Mouse (Mus musculus) ovary, postnatal 14 days (tissue): ENCODE data around the gene Gfm1.

Experiments
- DNase-seq: peaks from one replicate; pipeline ENCODE4 v3.0.0; 2022; ENCODE audit warnings: low spot score

The Gfm1 gene

DNA sequence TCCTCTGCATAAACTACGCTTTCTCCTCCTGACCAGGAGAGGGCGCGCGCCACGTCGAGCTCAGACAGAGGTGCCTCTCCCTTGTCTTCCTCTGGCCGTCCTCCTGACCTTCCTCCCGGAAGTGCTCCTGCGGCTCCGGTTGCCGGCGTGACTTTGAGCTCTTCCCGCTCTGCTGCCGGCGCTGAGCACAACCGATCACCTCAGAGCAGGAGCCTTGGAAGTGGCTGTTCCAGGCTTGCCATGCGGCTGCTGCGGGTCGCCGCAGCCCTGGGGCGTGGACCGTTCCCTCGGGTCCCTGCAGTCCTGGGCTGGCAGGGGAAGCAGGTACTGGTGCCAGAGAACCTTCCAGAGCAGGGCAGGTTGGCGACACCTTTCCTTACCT, at the start of gene Gfm1:
Gene Gfm1 (plus strand): TSS at position 98 of the 382 bp plus-strand sequence.
- peak; percentile 83 for DNase-seq

DNA sequence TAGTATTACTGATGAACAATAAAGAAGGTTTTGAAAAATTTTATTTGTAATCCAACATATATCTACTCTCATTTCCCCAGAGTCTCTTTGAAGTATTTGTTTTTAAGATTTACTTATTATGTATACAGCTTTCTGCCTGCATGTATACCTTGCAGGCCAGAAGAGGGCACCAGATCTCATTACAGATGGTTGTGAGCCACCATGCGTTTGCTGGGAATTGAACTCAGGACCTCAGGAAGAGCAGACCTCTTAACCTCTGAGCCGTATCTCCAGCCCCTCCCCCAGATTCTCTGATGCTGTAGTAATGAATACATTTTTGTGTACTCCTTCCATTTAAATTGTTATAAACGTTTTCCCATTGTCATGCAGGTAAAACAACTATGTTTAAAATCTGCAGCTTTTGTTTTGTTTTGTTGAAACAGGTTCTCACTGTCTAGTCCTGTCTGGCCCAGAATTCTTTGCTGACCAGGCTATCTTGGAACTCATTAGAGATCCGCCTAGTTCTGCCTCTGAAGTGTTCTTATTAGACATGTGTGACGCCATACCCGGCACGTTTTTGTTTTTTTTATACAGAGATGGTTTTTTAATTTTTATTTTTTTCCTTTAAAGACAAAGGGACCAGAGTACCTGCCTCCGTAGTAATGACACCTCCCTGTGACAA, 428 bp upstream of the Gfm1 start:
- no peak for DNase-seq

DNA sequence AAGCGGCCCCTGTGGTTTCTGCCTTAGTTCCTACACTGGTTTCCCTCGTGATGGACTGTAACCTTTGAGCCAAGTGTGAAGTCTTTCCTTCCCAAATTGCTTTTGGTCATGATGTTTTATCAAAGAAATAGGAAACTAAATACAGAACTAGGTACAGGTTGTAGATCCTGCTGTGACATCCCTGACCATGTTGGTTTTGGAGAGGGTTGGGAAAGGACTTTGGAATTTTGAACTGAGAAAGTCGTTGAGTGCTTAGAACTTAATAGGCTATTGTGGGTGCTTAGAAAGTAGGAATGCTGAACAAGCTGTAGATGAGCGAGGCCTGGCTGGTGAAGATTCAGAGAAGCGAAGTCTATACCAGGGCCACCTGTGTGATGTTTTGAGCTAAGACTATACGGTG, 4.1 kb downstream of the Gfm1 start:
- DNase-seq, result no peak

DNA sequence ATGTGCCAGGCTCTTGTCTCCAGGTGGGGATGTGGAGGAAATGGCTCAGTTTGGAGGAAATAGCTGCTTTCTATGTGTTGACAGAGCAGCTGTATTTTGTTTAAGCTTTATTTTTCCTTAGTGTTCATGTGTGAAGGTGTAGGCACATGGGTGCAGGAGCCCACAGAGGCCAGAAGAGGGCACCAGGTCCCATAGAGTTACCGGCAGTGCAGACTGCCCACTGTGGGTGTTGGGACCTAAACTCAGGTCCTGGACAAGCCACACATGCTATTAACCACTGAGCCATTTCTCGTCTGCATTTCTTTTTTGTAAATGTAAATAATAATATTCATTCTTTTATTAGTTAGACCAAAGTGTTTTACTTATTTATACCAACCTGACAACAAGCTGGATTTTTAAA, 17.2 kb downstream of the Gfm1 start:
- no peak for DNase-seq

DNA sequence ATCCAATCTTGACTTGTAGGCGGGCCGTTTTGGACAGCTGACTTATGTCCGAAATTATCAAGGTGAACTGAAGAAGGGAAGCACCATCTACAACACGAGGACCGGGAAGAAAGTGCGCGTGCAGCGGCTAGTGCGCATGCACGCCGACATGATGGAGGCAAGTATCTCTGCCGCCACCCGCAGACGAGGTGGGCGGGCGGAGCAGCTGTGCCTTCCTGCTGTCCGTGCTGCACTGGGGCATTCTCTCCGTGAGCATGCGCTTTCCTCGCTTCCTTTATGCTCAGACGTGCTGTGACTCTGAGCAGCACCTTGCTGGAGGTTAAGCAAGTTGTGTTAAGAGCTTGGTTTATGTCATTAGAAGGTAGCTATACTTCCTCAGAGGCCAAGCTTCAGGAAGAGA, 19.8 kb downstream of the Gfm1 start:
- no peak for DNase-seq

DNA sequence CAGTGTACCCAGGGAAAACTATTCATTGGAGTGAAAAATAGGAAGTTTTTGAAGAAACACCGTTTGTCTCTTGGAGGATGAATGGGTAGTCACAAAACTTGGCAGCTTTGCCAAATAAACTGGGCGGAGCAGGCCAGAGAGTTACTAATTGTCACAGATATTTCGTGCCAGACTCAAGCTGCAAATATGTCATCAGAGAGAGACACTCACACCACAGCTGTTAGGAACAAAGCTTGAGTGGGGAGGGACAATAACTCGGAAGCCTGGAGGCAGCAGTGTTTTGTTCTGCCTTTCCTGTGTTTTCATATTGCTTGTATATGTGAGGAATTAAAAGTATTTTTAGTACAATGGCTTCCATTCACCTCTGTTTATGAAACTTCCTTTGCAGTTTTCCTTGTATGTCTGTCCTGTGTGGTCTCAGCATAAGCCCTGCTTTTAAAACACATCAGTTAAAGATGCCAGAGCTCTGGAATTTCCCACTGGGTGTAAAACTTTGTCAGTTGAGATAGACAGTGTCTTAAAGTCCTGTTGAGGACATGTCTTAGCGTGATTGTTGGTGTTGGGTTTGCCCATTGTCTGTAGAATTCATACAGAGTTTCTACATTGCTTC, 20.8 kb downstream of the Gfm1 start:
- no peak for DNase-seq

DNA sequence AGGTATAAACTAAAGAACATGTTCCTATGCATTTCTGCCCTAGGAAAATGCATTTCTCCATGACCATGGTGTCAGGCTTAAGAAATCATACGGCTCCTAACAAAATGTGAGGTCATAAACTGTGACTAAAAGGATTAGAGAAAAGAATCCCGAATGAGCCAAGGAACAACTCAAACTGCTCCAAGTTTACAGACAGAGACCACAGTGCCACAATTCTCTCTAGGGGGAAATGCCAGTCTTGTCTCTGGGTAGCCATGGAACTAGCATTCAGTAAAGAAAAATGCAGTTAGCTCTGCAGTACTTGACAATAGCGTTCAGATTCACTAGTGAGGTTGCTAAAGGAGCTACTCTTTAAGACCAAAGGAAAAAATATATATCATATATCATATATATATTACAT, 30.0 kb downstream of the Gfm1 start:
- no peak for DNase-seq

DNA sequence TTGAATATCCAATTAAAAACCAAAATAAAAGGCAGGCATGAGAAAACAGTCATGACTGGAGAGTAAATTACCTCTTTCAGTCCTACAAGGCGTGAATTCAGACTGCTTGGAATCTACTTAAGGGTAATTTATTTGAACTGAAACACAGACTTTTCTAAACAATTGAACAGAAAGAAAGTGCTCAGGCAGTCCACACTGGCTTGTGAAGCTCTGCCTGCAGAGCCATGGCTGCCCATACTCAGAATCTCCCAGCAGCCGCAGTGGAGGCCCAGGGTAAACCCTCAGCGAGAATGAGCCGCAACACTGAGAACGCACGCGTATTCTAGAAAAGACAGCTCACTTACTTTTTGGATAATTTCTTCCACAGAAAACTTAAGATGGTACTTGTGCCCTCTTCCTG, 32.1 kb downstream of the Gfm1 start:
- no peak for DNase-seq

DNA sequence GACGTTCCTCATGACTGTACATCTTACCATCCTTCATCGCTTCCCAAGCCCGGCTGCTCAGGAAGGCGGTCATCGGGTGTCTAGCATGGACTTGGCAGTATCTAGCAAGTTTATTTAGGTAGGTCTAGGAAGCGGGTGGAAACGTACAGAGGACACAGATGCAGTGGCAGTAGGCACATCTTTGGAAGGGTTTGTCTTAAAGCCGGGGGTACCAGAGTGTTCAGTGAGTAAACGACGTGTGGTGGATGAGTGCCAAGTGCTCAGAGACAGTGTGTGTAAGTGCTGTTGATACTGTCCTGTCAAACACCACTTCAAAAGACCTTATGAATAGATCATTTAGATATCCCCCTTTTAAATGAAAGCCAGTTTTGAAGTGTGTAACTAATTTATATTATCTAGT, 32.7 kb downstream of the Gfm1 start:
- DNase-seq, result no peak

DNA sequence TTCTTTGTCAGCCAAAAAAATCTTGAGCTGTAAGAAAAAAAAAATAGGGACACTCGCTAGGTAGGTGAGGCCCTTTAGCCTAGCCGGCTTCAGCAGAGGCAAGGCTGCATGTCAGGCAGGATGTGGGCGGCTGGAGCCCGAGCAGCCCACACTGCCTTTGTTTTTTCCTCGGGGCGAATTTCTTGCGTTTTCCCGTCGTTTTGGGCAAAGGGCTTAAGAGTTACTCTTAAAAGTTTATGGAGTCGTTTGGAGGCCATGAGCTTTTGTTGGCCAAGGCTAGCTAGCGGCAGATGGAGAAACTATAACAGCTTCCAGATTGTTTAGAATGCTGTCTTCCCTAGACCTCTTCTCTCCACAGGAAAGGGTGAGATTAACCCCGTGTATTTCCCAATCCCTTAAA, 33.1 kb downstream of the Gfm1 start:
- no peak for DNase-seq

DNA sequence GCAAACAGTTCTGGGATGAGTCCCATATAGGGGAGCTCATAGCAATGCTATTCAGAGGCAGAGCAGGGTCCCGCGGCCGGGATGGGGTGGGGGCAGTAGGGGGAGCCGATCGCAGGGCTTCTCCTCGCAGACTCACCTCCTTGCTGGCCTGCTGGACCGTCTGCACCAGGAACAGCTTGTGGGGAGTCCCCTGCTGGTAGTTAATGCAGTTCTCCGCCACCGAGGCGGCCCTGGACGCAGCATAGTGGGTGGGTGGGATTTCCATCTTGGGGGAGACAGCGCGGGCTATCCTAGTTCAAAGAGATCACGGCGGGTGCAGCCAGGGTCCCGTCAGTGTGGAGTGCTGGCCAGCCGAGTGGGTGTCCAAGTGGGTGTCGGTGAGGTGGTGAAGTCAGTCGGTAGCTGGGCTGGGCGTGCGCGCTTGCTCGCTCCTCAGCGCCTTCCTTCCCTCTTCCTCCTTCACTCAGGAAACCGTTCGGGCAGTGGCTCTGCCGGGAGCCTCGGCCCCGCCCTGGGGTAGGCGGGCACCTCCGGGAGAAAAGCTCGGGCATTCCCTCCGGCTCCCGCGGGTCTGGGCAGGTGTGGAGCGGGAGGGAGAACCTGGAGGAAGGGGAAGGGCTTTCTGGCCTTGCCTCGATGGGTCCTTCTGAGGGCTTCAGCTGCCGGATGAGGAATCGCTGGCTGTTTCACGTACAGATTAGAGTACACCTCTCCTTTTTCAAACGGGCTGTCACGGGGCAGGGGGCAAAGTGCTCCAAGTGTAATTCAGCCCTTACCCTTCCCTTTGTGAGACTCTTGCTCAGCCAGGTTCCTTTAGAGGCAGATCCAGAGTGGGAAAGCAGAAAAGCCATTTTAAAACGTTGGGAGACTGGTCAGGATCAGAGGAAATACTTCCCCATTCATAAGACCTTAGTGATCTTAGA, 33.8 kb downstream of the Gfm1 start, which contains the start of gene Lxn:
Gene Lxn (minus strand): TSS at position 477 of the 923 bp plus-strand sequence.
- peak; percentile 42 for DNase-seq

DNA sequence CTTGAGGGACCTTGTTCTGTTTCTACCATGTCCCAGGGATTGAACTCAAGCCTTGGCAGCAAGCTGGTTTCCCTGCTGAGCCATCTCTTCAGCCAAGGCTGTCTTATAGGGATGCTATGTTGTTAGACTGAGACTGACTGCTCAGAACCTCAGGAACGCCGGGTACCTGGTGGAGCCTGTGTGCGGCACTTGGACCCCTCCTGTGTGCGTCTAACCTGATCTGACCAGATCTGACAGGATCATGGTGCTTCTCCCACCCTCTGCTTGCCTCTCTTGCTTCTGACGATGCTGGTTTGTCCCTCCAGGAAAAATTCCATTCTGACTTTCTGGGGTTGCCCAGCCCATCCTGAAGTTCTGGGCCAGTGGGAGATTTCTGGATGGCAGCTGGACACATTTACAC, 36.7 kb downstream of the Gfm1 start:
- no peak for DNase-seq

DNA sequence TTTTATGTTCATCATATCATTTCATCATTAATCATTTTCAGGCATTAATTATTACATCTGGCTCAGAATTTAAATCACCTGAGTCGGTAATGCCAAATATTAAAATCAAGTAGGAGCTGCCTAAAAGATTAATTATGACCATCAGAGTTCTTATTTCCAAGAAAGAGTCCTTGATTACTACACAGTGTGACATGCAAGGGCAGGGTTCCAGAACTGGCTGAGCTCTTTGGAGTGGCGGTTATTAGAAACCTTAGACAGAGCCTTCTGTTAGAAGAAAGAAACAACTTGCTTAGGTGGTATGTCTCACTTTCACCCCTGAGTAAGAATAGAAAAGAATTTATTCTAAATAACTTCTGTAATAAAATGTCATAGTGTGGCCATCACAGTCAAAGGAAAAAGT, 37.4 kb downstream of the Gfm1 start:
- DNase-seq, result no peak

DNA sequence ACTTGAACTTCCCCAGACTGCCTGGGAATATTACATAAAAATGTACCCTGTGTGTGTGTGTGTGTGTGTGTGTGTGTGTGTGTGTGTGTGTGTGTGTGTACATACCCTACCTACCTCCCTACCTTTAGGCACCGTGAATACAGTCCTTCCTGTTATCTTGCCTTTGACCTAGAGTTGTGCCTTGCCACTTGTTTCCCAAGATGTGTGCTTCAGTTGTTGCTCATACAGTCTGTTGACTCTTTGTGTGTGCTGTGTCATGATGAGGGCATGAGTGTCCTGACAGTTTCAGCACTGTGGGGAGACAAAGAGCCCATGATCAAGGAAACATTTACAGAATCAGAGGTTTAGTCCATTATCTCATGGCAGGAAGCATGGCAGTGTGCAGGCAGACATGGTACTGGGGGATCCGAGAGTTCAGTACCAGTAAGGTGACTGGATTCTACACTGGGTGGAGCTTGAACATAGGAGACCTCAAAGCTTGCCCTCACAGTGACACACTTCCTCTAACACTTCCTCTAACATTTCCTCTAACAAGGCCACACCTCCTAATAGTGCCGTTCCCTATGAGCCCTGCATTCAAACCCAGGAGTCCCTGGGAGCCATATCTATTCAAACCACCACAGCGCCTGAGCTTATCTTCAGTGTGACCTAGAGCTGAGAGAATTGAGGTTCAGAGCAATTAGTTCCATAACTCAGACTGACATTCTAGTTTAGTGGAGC, 41.7 kb downstream of the Gfm1 start:
- DNase-seq, result no peak

DNA sequence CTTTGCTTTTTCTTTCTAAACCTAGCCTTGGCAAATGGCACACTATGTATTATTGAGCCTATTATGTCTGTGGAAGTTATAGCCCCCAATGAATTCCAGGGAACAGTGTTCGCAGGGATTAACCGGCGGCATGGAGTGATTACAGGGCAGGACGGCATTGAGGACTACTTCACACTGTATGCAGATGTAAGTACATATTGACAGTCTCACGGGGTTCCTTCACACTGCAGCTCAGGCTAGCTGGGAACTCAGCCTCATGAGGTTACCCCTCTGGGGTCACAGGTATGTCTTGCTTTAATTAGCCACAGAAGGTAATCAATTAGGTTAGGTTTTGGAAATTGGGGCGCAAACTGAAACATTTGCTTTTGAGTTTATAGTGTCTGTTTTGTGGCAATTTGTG, 43.5 kb downstream of the Gfm1 start:
- no peak for DNase-seq

DNA sequence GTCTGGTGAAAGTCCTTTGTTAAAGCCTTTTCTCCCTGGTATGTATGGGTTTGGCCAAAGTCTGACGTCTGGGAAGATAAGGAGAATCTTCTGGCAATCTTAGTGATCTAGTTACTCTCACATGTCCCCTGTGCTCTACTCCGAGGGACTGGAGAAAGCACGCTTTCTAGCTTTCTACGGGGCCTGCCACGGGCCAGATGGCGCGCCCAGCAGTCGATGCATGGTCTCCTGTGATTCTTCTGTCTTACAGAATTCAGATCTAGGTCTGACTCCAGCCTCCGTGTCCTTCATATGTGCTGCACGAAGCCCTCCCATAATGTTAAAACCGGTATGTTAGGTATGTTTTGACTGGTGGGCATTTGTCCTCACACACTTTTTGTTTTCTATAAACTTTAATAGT, 49.9 kb downstream of the Gfm1 start:
- DNase-seq, result no peak

DNA sequence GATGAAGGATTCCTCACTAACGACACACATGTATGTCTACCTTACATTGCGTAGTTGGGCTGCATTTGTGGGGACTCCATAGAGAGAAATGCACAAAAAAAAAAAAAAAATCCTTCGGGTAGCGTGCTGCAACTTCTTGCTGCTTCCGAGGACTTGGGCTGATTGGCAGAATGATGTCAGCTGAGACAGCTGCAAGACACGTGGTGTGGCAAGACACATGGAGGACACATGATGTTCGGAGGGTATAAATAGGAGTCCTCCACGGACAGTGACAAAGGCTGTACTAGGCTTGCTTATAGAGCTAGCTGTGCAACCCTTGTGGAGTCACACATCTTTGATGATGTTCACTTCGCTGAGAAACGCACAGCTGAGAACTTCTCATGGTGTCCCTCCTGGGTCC, 52.5 kb downstream of the Gfm1 start:
- no peak for DNase-seq

DNA sequence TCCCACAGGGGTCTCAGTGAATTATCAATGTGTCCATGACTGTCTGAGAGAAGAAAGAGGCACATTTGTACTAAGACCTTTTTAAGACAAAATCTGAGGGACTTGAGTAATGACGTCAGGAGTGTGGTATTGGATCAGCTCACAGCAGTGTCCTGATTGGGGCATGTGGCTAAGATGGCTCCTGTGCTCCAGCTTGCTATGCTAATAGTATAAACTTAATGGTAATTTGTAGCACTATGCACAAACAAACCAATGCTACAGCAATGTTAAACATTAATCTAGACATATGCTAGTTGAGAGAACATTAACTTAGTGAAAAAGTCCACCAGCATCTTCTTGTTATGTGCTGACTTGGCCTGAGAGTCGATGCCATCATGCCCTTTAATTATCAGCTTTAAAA, 55.3 kb downstream of the Gfm1 start:
- DNase-seq, result no peak

DNA sequence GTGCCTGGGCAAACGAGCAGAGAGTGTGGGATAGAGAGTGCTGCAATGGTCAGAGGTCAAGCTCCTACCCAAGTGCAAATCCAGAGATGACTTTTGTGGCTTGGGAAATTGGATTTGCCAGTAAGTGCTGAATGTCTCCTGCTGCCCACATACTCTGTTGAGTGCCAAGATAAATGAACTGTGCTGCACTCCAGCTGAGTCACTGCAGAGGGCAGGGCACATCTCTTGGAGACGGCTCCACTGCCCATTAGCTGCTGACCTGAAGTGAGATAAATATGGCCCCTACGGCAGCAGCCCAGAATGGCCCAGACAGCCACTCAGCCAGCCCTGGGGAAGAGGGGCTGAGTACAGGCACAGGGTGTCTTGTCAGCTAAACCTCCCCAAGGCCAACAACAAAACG, 60.3 kb downstream of the Gfm1 start:
- DNase-seq, result no peak

DNA sequence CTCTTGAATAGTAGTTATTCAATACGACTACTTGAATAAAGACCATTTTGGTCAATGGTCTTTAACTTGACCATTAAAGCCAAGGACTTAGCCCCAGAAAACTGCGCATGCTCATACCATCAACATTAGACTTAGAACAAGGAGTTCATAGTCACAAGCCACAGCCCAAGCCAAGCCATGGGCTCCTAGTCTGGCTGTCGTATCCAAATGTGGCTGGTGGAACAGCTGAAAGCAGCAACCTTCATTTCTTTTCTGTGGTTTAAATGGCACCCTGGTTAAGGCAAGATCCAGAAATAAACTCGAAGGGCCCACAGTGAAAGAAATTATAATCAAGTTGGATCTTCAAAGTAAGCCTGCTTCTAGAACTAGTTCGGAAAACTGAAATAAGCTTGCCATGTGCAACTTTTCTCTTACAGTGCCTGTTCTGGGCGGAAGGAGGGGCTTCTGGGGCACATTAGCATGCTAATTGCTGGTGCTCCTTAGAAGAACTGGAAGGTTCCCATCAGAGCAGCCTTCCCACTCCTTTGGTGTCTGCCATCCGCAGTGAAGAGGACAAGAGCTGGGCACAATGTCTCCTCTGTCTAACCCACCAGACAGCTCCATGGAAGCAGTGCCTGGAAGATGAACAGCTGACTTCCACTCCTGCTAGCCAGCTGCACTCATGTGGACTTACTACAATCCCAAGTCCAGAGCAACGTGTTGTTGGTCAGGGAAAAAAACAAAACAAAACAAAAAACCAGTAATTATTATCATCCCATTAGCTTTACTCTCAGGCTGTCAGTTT, 62.4 kb downstream of the Gfm1 start:
- DNase-seq, result no peak

DNA sequence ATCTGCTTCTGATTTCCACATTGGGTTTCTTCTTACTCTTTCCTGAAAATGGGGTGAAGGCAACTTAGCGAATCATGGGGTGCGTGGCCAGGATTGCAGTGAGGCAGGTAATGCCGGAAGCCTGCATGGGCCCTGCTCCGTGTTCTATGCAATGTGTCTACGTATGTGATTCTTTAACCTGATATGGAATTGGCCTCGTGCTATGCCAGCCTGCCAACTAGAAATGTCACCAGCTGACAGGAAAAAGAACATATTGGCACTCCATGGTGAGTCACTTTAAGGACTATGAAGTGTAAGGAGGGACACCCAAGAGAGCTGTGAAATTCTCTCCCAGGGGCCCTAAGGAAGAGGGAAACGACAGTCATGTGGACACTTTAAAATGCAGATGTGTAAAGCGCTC, 63.2 kb downstream of the Gfm1 start:
- no peak for DNase-seq

DNA sequence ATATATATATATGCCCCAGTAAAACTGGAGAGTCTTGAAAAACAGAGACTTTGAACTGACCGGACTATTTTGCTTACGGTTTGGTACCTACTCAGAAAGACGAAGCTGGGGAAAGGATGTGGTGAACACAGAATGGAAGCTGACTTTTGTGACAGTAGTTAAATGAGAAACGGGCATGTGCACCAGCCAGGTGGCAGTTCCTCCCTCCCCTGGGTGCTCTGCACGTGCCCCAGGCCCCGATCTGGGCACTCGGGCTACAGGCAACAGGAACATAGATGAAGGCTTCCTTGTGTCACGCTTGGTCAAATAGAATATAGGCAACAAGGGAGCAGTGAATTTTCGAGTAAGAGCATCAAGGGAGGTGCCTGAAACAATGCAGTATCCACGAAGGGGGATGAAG, 66.4 kb downstream of the Gfm1 start:
- no peak for DNase-seq
